Mouse (Mus musculus) neural tube, embryonic 13.5 days (tissue): ENCODE measurements around the gene Bpnt1. TPM values are rescaled to one million over a fixed set of nuclear protein-coding genes. Genes with fewer than 3 reads are reported as not detected.

Experiments
- ATAC-seq: fragments of 200-750 bp; cut with Nextera tagmentation; 2 replicates; pipeline ENCODE4 v1.8.0; 2017; ENCODE audit warnings: low read depth, mild to moderate bottlenecking, moderate TSS enrichment, moderate library complexity
- H3K27ac ChIP-seq: fragments of 300-500 bp; sonication (generic); replicated peaks from 2 replicates; pipeline ENCODE4 v1.5.1; 2015; ENCODE audit warnings: moderate library complexity, mild to moderate bottlenecking, inconsistent platforms
- H3K27me3 ChIP-seq: fragments of 300-500 bp; sonication (generic); 2 replicates; pipeline ENCODE4 v1.6.1; 2015; ENCODE audit warnings: mild to moderate bottlenecking, inconsistent platforms
- H3K36me3 ChIP-seq: fragments of 300-500 bp; sonication (generic); 2 replicates; pipeline ENCODE4 v1.6.1; 2015; ENCODE audit warnings: mild to moderate bottlenecking, inconsistent platforms
- H3K4me1 ChIP-seq: fragments of 300-500 bp; sonication (generic); replicated peaks from 2 replicates; pipeline ENCODE4 v1.6.1; 2015; ENCODE audit warnings: inconsistent platforms
- H3K4me2 ChIP-seq: fragments of 300-500 bp; sonication (generic); 2 replicates; pipeline ENCODE4 v1.6.1; 2015; ENCODE audit warnings: inconsistent platforms, mild to moderate bottlenecking, moderate library complexity
- H3K4me3 ChIP-seq: fragments of 300-500 bp; sonication (generic); 2 replicates; pipeline ENCODE4 v1.5.1; 2015; ENCODE audit warnings: mild to moderate bottlenecking, inconsistent platforms
- H3K9ac ChIP-seq: fragments of 300-500 bp; sonication (generic); 2 replicates; pipeline ENCODE4 v1.6.1; 2015; ENCODE audit warnings: moderate library complexity, mild to moderate bottlenecking, inconsistent platforms
- H3K9me3 ChIP-seq: fragments of 300-500 bp; sonication (generic); 2 replicates; pipeline ENCODE4 v1.6.1; 2016; ENCODE audit warnings: inconsistent platforms
- WGBS: fragments of 180-500 bp; shearing (Covaris S2); methylation state at CpG from one replicate; pipeline ENCODE4 v1.1.7; 2015; 5-methylcytosine and 5-hydroxymethylcytosine counted together
- polyA plus RNA-seq: library from polyadenylated mRNA; unstranded; fragments of >200 nt; fragmentation: Nextera tagmentation; extraction: Ambion mirVana; gene quantifications from 2 replicates; pipeline ENCODE4 v1.2.1, GENCODE M21; 2015

The Bpnt1 gene
- polyA plus RNA-seq, 1 experiment from 2014 or later = 56.1 TPM

DNA sequence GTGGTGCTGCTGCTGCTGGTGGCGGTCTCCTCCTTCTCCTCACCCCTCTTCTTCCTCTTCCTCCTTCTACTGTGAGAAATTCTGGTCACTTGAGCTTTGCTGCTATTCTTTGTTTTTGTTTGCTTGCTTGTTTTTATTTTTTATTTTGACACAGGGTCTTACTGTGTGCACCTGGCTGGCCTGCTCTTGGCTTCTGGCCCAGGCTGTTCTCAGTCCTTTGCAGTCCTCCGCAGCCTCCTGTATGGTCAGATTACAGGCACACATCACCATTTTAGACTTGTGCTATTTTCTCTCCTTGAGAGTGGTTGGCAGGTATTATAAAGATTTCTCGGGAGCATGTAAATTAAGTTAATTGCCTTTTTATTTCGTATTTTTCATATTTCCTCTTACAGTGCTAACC, 2.2 kb downstream of the Bpnt1 start:
- Histone ChIP-seq H3K4me3 (no peak overlapping the region), H3K36me3 (peaks cover 8% of the 10 kb centered on the region; the same call in 1 of the 2 replicates), H3K27ac (no peak overlapping the region), H3K9ac (0 out of 2 replicates have a peak overlapping the region, but pooled peaks have one; percentile 26), H3K4me1 (peaks cover 43% of the 10 kb centered on the region), H3K9me3 (no peaks in the 10 kb centered on the region), H3K27me3 (no peaks in the 10 kb centered on the region), H3K4me2 (0 out of 2 replicates have a peak overlapping the region, but pooled peaks have one; percentile 73)
- WGBS = 91% methylated on average over 4 of the region's 4 CpGs
- ATAC-seq = no peak

DNA sequence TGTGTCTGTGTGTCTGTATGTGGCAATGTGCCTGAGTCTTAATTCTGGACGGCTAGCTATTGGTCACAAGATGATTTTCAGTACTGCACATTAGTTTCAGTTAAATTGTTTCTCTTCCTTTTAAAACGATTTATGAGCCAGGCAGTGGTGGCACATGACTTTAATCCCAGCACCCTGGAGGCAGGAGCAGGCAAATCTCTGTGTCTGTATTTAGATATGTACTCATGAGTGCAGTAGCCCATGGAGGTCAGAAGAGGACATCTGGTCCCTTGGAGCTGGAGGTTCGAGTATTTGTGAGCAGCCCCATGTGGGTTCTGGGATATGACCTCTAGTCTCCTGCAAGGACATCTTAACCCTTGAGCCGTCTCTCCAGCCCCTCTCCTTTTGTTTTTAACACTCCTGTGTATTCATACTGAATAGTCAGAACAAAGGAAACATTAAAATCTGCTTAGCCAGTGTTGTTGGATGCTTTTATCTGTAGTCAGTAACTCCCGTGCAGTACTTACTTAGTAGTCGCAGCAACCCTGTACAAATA, 3.3 kb downstream of the Bpnt1 start:
- Histone ChIP-seq H3K9me3 (no peaks in the 10 kb centered on the region), H3K27me3 (no peaks in the 10 kb centered on the region), H3K4me2 (no peak overlapping the region), H3K36me3 (peaks cover 17% of the 10 kb centered on the region), H3K4me1 (peaks cover 37% of the 10 kb centered on the region), H3K27ac (no peak overlapping the region), H3K4me3 (no peak overlapping the region), H3K9ac (no peak overlapping the region)
- ATAC-seq = no peak
- 76% methylated on average over 6 of the region's 6 CpGs for WGBS

DNA sequence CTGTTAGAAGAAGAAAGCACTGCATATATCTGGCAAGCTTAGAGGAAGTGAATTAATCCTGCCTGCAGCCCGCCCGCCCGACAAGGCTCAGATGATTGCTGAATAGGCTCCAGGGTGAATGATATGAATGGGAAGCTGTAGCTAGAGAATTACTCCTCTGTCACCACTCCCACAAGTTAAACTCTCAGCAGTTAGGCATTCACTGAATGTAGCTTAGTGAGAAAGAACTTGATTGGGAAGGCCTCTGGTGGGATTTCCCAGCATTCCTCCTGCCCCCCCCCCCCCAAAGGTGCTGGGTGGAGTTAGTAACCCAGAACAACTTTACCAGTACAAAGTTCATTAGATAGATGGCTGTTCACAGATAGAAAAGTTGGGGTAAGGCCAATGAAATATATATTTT, 4.6 kb downstream of the Bpnt1 start:
- no peaks in the 10 kb centered on the region for H3K9me3 ChIP-seq
- no peak overlapping the region for H3K9ac ChIP-seq
- no peaks in the 10 kb centered on the region for H3K27me3 ChIP-seq
- WGBS = 39% methylated on average over 3 of the region's 3 CpGs
- no peak overlapping the region for H3K4me3 ChIP-seq
- ATAC-seq = no peak
- H3K36me3 ChIP-seq = peaks cover 29% of the 10 kb centered on the region
- H3K4me1 ChIP-seq = peaks cover 37% of the 10 kb centered on the region
- no peak overlapping the region for H3K4me2 ChIP-seq
- no peak overlapping the region for H3K27ac ChIP-seq

DNA sequence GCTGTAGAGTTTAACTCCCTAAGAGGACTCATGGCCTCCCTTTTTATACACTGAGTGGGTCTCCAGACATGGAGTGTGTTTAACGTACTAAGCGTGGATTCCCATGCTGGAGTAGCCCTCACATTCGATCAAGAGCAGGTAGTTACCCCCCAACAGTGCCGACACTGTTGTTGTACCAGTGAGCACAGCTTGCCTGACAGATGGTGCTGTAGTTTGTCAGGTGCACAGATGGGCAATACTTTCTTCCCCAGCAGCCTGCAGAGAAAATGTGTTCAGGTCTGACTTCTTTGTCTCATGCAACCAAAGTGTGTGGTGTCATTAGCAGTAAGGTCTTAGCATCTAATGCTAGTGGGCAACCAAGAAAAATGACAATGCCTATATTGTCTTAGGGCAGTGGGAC, 10.5 kb downstream of the Bpnt1 start:
- Histone ChIP-seq H3K9me3 (no peaks in the 10 kb centered on the region), H3K36me3 (peaks cover 88% of the 10 kb centered on the region), H3K4me1 (no peaks in the 10 kb centered on the region), H3K27me3 (no peaks in the 10 kb centered on the region), H3K4me2 (no peak overlapping the region), H3K9ac (no peak overlapping the region), H3K27ac (no peak overlapping the region), H3K4me3 (no peak overlapping the region)
- WGBS = 79% methylated on average over 4 of the region's 4 CpGs
- no peak for ATAC-seq

DNA sequence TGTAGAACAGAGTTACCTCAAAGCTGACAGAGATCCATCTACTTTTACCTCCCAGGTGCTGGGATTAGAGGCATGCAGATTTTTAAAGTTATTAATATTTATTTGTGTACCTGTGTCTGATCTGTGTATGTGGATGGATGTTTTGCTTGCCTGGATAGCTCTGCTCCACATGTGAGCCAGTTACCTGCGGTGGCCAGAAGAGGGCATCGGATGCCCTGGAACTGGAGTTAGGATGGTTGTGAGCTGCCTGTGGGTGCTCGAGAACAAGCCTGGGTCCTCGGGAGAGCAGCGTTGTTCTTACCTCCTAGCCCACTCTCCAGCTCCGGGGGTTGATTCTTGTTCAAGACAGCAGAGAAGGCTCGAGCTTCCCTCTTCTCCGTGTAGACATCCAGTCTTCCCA, 11.5 kb downstream of the Bpnt1 start:
- Histone ChIP-seq H3K9me3 (no peaks in the 10 kb centered on the region), H3K36me3 (peaks cover 96% of the 10 kb centered on the region), H3K4me1 (no peaks in the 10 kb centered on the region), H3K4me2 (no peak overlapping the region), H3K4me3 (no peak overlapping the region), H3K27me3 (no peaks in the 10 kb centered on the region), H3K27ac (no peak overlapping the region), H3K9ac (no peak overlapping the region)
- 84% methylated on average over 8 of the region's 8 CpGs for WGBS
- ATAC-seq = no peak

DNA sequence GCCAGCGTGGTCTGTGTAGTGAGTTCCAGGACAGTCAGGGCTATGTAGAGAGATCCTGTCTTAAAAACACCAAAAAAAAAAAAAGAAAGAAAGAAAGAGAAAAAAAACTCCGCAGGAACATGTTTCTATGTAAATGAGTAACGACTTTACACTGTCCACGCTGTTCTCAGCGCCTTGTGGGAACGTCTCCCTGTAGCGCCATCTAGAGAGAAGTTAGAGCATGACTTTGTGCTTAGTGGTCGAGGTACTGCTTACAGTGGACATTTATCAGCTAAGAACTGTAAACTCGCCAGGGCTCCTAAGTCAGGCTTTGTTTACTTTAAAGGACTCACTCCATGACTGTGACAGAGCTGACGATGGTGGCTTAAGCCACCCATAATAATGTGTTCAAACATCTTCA, 14.2 kb downstream of the Bpnt1 start:
- H3K9me3 ChIP-seq = no peaks in the 10 kb centered on the region
- no peaks in the 10 kb centered on the region for H3K4me1 ChIP-seq
- H3K9ac ChIP-seq = no peak overlapping the region
- H3K27ac ChIP-seq = no peak overlapping the region
- WGBS = 76% methylated on average over 10 of the region's 10 CpGs
- H3K27me3 ChIP-seq = no peaks in the 10 kb centered on the region
- no peak for ATAC-seq
- no peak overlapping the region for H3K4me3 ChIP-seq
- H3K4me2 ChIP-seq = no peak overlapping the region
- peaks cover 98% of the 10 kb centered on the region for H3K36me3 ChIP-seq

DNA sequence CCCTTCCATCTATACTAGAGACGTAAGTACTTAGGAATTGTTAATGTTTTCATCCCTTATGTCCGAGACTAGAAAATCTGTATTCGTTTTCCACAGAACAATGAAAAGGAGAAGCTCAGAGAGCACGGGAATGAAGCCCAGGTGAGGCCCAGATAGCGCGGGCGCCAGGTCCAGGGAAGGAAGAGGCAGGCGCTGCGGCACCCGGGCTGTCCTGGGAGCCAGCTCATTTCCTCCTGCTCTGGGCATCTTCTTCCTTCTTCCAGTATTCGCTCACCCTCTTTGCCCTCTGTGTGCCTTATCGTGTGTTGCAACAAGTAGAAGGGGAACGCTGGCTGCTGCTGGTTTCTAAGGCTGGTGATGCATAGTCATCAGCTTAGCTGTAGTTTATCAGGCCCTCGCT, 17.8 kb downstream of the Bpnt1 start:
- H3K4me2 ChIP-seq = no peak overlapping the region
- ATAC-seq = no peak
- no peaks in the 10 kb centered on the region for H3K9me3 ChIP-seq
- H3K9ac ChIP-seq = no peak overlapping the region
- no peaks in the 10 kb centered on the region for H3K4me1 ChIP-seq
- H3K27me3 ChIP-seq = no peaks in the 10 kb centered on the region
- no peak overlapping the region for H3K4me3 ChIP-seq
- H3K27ac ChIP-seq = no peak overlapping the region
- whole genome bisulfite sequencing = 95% methylated on average over 14 of the region's 14 CpGs
- H3K36me3 ChIP-seq = peaks cover 94% of the 10 kb centered on the region

DNA sequence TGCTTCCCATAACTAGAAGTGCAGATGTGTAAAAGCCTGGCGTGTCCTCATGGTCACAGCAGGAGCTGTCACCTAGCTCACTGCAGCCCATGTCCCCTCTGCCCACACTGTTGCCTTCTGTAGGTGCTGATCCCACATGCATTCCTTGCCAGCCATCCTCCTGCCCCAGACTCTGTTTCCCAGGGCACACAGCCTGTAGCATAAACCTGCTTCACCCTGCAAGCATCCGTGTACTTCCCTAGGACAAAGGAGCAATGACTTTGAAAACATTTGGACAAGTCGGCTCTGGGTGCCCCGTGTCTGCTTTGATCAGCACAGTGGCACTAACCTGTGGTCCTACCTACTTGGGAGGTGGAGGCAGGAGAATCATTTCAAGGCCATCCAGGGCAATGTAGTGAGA, 18.7 kb downstream of the Bpnt1 start:
- WGBS = 97% methylated on average over 4 of the region's 4 CpGs
- no peak overlapping the region for H3K4me3 ChIP-seq
- H3K27ac ChIP-seq = no peak overlapping the region
- H3K36me3 ChIP-seq = peaks cover 94% of the 10 kb centered on the region
- no peak overlapping the region for H3K4me2 ChIP-seq
- H3K27me3 ChIP-seq = no peaks in the 10 kb centered on the region
- no peaks in the 10 kb centered on the region for H3K9me3 ChIP-seq
- ATAC-seq = no peak
- no peak overlapping the region for H3K9ac ChIP-seq
- no peaks in the 10 kb centered on the region for H3K4me1 ChIP-seq

DNA sequence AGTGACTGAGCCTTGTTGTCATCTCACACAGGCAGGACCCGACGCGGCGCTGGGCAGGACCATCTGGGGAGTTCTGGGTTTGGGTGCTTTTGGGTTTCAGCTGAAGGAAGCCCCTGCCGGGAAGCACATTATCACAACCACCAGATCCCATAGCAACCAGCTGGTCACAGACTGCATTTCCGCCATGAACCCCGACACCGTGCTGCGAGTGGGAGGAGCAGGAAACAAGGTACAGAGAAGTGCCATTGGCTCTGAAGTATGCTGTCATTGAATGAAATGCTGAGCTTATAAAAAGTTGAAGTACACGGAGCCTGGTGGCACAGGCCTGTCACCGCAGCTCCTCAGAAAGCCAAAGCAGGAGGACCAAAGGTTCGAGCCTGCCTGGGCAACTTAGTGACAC, 20.2 kb downstream of the Bpnt1 start:
- Histone ChIP-seq H3K9me3 (no peaks in the 10 kb centered on the region), H3K4me2 (no peak overlapping the region), H3K9ac (no peak overlapping the region), H3K4me3 (no peak overlapping the region), H3K27ac (no peak overlapping the region), H3K4me1 (no peaks in the 10 kb centered on the region), H3K27me3 (no peaks in the 10 kb centered on the region), H3K36me3 (peaks cover 92% of the 10 kb centered on the region)
- 95% methylated on average over 12 of the region's 12 CpGs for WGBS
- no peak for ATAC-seq

DNA sequence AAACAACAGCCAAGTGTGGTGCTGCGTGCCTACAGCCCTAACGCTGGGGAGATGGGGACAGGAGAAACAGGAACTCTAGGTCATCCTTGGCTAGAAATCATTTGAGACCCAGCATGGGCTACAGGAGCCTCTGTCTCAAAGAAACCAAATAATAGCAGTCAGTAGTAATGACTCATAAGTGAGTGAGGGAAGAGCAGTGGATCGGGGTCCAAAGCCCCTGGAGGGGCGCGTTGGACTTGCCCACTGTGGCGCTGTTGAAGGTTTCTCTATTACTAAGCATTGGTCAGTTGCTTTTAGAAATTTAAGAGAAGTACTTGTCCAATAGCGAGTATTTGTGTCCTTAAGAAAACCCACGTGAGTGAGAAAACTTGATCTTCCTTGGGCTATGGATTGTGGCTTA, 21.4 kb downstream of the Bpnt1 start:
- Histone ChIP-seq H3K27ac (no peak overlapping the region), H3K27me3 (no peaks in the 10 kb centered on the region), H3K9ac (no peak overlapping the region), H3K4me2 (no peak overlapping the region), H3K9me3 (no peaks in the 10 kb centered on the region), H3K4me3 (no peak overlapping the region), H3K4me1 (no peaks in the 10 kb centered on the region), H3K36me3 (peaks cover 90% of the 10 kb centered on the region)
- WGBS = 95% methylated on average over 8 of the region's 8 CpGs
- ATAC-seq = no peak

DNA sequence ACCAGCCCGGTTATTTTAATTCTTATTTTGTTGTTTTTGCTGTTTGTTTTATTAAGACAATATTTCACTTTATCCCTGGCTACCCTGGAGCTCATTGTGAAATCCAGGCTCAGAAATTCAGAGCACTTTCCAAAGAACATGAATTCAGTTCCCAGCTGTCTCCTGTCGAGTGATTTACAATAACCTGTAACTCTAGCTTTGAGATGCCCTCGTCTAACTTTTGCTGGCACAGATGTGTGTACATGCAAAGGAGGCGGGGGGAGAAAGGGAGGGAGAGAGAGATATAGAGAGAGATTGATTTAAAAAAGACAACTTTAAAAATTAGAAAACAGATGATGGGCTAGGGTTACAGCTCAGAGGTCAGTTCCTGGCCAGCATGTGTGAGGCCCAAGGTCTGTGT, 22.8 kb downstream of the Bpnt1 start:
- no peaks in the 10 kb centered on the region for H3K9me3 ChIP-seq
- H3K36me3 ChIP-seq = peaks cover 79% of the 10 kb centered on the region
- no peak overlapping the region for H3K9ac ChIP-seq
- no peak for ATAC-seq
- WGBS = 88% methylated on average over 4 of the region's 4 CpGs
- no peak overlapping the region for H3K4me2 ChIP-seq
- no peaks in the 10 kb centered on the region for H3K27me3 ChIP-seq
- H3K4me1 ChIP-seq = no peaks in the 10 kb centered on the region
- H3K4me3 ChIP-seq = no peak overlapping the region
- no peak overlapping the region for H3K27ac ChIP-seq

DNA sequence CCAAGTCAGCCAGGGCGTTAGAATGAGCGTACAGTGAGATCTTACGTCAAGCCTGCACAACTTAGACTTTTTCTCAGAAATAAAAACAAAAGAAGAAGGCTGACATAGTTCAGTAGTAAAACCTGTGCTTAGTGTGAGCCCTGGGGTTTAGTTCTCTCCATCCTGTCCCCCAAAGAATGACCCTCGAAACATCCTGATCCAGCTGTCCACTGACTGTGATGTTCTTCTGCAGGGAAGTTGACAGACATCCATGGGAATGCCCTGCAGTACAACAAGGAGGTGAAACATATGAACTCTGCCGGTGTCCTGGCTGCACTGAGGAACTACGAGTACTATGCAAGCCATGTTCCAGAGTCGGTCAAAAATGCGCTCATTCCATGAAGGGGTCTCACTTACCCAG, 24.3 kb downstream of the Bpnt1 start:
- ATAC-seq = no peak
- no peak overlapping the region for H3K4me2 ChIP-seq
- no peaks in the 10 kb centered on the region for H3K9me3 ChIP-seq
- no peak overlapping the region for H3K4me3 ChIP-seq
- H3K9ac ChIP-seq = no peak overlapping the region
- no peaks in the 10 kb centered on the region for H3K4me1 ChIP-seq
- no peaks in the 10 kb centered on the region for H3K27me3 ChIP-seq
- H3K36me3 ChIP-seq = peaks cover 64% of the 10 kb centered on the region
- H3K27ac ChIP-seq = no peak overlapping the region
- WGBS = 94% methylated on average over 8 of the region's 8 CpGs

DNA sequence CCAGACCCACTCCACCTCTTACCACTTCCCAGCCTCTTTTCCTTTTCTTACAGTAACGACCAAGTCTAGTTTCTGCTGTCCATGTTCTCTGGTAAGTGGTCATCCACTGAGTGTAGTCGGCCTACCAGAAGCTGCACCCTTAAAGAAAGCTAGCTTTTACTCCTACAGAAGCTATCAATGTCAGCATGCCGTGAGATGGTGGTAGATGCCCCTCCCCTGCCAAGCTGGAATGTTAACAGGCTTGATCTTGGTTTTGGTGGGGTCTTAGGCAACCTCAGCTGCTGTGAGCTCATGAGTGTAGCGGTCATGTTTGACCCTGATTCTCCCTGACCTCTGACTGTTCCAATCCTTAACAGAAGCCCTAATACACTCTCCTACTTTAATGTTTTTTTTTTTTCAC, 26.3 kb downstream of the Bpnt1 start:
- Histone ChIP-seq H3K27me3 (no peaks in the 10 kb centered on the region), H3K4me3 (no peak overlapping the region), H3K36me3 (peaks cover 46% of the 10 kb centered on the region), H3K4me2 (no peak overlapping the region), H3K4me1 (peaks cover 9% of the 10 kb centered on the region), H3K27ac (no peak overlapping the region), H3K9ac (no peak overlapping the region), H3K9me3 (no peaks in the 10 kb centered on the region)
- ATAC-seq = no peak
- WGBS = 87% methylated on average over 4 of the region's 4 CpGs
